Mouse (Mus musculus) E14TG2a.4 (cell line): ENCODE data around the gene Rpl18.

ENCODE experiments used
- H3K27me3 ChIP-seq: 2 replicates; pipeline ENCODE4 v1.6.1; 2014; ENCODE audit warnings: low read length, control low read depth; ENCODE audit not compliant: insufficient read depth
- H3K36me3 ChIP-seq: 2 replicates; pipeline ENCODE4 v1.6.1; 2014; ENCODE audit warnings: low read length, control low read depth; ENCODE audit not compliant: insufficient read depth
- H3K4me1 ChIP-seq: replicated peaks from 2 replicates; pipeline ENCODE4 v1.6.1; 2014; ENCODE audit warnings: low read depth, low read length, control low read depth
- H3K4me3 ChIP-seq: replicated peaks from 2 replicates; pipeline ENCODE4 v1.5.1; 2014; ENCODE audit warnings: mild to moderate bottlenecking, low read length
- H3K9me3 ChIP-seq: 2 replicates; pipeline ENCODE4 v1.6.1; 2014; ENCODE audit warnings: low read length, control low read depth
- CTCF ChIP-seq: conservative IDR thresholded peaks from 2 replicates; pipeline ENCODE4 v1.5.1; 2014; ENCODE audit warnings: low read length
- NANOG ChIP-seq: IDR thresholded peaks from 2 replicates; pipeline ENCODE4 v1.6.1; 2014; ENCODE audit warnings: borderline replicate concordance, low read length, mixed read lengths
- POU5F1 ChIP-seq: IDR thresholded peaks from 2 replicates; pipeline ENCODE4 v1.6.1; 2014; ENCODE audit warnings: low read length, borderline replicate concordance

Gene Rpl18

DNA sequence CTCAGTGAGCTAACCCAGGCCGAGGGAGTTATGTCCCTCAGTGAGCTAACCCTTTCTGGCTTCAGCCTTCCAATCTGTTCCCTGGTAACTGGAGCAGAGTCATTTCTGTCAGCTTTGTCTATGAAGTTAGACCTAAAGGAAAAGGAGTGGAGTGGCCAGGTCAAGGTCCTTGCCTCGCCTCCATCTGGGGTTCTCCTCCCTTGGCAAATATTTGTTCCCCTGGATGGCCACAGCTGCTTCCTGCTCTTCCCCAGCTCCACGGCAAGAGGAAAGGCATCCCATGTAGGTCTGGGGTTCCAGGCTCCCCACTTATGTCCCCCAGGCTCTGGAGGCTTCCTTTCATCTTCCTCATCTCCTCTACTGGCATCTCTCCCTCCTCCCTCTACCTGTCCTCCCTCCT lies 12.4 kb downstream of the Rpl18 start:
- H3K27me3 ChIP-seq = no peaks in the 10 kb centered on the region
- H3K4me1 ChIP-seq = peaks cover 65% of the 10 kb centered on the region
- H3K36me3 ChIP-seq = peaks cover 51% of the 10 kb centered on the region
- H3K9me3 ChIP-seq = no peaks in the 10 kb centered on the region
- TF ChIP-seq POU5F1 (no peak), CTCF (no peak), NANOG (no peak)
- no peak overlapping the region for H3K4me3 ChIP-seq

DNA sequence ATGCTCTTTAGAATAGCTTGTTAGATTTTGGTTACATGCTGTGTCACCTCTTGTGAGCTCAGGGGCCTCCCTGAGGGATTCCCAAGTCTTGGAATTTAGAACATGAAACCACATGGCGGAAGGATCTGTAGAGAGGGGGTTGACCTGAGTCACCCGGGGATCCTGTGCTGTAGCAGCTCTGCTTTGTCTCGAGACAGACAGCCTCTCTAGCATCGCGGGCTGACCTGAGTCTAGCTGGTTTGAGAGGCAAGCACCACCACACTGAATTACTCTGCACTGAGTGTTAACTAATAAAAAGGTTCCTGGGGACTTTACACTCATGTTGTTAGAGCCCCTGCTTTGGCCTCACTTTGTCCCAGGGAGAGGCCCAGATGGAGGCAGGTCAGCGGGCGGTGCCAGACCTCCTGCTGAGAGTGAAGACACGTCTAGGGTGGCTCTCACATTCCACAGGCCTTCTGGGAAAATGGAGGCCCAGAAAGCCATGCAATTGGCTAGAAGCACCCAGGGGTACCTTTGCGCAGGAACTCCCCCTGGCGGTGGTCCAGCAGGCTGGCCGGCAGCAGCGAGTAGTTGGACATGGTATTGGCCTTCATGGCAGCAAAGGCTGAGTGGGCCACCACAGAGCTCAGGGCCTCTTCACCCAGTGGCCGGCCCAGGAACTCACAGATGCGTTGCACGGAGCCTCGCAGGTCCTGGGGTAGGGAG lies 15.6 kb downstream of the Rpl18 start:
- Histone ChIP-seq H3K27me3 (no peaks in the 10 kb centered on the region), H3K4me3 (no peak overlapping the region), H3K9me3 (no peaks in the 10 kb centered on the region), H3K36me3 (peaks cover 26% of the 10 kb centered on the region), H3K4me1 (peaks cover 57% of the 10 kb centered on the region)
- no peak for TF ChIP-seq NANOG
- TF ChIP-seq CTCF = peak; percentile 76

DNA sequence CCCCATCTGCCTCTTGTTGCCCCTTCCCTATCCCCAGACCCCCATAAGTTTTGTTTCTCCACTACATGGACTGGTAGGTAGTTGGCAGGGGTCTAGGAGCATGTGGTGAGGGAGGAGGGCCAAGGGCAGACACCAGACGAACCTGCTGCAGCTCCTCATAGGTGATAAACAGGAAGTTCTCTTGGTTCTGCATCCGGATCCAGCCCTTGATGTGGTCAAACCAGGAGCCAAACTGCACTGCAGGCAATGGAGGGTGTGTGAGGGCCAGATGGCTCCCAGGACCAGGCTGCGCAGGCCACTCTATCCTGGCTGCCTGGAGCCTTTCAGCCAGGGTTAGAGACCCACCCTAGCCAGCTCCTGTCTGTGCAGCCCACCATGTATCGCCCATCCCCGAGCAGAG lies 18.2 kb downstream of the Rpl18 start:
- H3K4me3 ChIP-seq = no peak overlapping the region
- TF ChIP-seq CTCF (no peak), NANOG (no peak), POU5F1 (no peak)

DNA sequence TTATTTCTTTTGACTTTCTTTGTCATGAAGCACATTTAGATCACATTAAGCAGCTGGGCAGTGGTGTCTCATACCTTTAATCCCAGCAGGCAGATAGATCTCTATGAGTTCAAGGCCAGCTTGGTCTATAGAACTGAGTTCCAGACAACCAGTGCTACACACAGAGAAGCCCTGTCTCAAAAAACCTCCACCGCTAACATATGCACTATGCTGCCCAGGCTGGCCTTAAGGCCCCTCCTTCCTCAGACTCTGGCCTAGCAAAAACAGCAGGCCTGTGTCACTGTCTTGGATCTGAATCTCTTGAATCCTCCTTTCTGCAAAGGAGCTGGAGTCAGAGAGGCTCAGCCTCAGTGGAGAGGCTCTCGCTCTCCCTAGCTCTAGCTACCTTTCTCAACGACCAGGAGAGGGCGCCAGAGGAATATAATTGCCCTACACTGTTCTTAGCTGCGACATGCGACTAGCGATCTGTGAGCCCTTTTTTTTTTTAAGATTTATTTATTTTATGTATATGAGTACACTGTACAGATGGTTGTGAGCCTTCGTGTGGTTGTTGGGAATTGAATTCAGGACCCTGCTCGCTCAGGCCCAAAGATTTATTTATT lies 24.0 kb downstream of the Rpl18 start:
- Histone ChIP-seq H3K36me3 (no peaks in the 10 kb centered on the region), H3K9me3 (no peaks in the 10 kb centered on the region), H3K27me3 (no peaks in the 10 kb centered on the region), H3K4me1 (peaks cover 26% of the 10 kb centered on the region), H3K4me3 (no peak overlapping the region)
- TF ChIP-seq CTCF (peak; percentile 20; the same call in 1 of the 2 replicates), NANOG (no peak), POU5F1 (no peak)

More for the DNA sequence above, 18.2 kb downstream of the Rpl18 start:
- Histone ChIP-seq H3K4me1 (peaks cover 55% of the 10 kb centered on the region), H3K36me3 (peaks cover 12% of the 10 kb centered on the region), H3K27me3 (no peaks in the 10 kb centered on the region), H3K9me3 (no peaks in the 10 kb centered on the region)

DNA sequence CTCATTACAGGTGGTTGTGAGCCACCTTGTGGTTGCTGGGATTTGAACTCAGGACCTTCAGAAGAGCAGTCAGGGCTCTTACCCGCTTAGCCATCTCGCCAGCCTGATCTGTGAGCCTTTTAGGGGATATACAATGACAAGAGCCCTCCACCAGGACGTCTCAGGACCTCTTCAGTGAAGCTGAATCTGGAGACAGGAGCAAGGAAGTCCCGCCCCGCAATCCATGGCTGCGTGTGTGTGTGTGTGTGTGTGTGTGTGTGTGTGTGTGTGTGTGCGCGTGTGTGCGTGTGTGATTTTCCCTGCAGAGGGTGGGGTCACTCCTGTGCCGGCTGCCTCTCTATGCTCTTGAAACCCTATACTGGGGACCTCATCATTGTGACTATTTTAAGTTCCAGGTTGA lies 24.6 kb downstream of the Rpl18 start:
- Histone ChIP-seq H3K4me1 (peaks cover 24% of the 10 kb centered on the region), H3K36me3 (no peaks in the 10 kb centered on the region), H3K9me3 (no peaks in the 10 kb centered on the region), H3K4me3 (no peak overlapping the region), H3K27me3 (no peaks in the 10 kb centered on the region)
- TF ChIP-seq NANOG = no peak
- no peak for TF ChIP-seq POU5F1
- TF ChIP-seq CTCF = no peak

DNA sequence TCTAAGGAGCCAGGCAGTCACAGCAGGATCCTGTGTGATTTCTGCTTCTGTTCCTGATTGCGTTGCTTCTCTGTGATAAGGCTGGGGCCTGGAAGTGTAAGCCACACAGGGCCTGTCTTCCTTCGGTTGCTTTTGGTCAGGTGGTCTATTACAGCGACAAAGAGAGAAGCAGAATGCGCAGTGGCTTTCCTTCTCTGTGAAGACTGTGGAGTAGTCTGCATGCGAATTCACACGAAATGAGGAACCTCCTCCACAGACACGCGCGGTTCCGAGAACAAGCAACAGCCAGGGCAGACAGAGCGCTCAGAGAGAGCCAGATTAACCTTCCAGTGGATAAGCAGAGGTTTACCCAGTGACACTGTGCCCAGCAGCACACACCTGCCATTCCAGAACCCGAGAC lies 26.1 kb downstream of the Rpl18 start:
- H3K9me3 ChIP-seq = no peaks in the 10 kb centered on the region
- TF ChIP-seq NANOG = no peak
- TF ChIP-seq POU5F1 = no peak
- TF ChIP-seq CTCF = no peak

DNA sequence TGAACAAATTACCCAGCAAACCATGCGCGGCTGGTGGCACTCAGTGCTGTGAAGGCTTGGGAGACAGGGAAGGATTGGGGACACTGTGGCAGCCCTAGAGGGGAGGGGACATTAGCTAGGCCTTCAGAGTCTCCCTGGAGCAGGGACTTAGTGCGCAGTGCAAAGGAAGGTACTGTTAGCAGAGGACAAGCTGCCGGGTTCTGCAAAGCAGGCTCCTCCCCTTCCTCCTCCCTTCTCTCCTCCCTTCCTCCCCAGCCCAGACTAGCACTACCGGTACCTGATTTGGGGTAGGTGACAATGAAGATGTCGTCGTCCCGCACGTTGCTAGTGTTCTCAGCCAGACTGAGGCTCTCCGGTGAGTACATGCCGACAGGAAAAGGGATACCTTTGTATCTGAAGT lies 26.5 kb downstream of the Rpl18 start:
- no peaks in the 10 kb centered on the region for H3K9me3 ChIP-seq
- no peaks in the 10 kb centered on the region for H3K27me3 ChIP-seq
- H3K4me3 ChIP-seq = no peak overlapping the region
- peaks cover 17% of the 10 kb centered on the region for H3K4me1 ChIP-seq
- TF ChIP-seq POU5F1 = no peak
- no peak for TF ChIP-seq CTCF
- no peak for TF ChIP-seq NANOG
- H3K36me3 ChIP-seq = no peaks in the 10 kb centered on the region

More for the DNA sequence above, 26.1 kb downstream of the Rpl18 start:
- H3K27me3 ChIP-seq = no peaks in the 10 kb centered on the region
- peaks cover 15% of the 10 kb centered on the region for H3K4me1 ChIP-seq
- no peak overlapping the region for H3K4me3 ChIP-seq
- H3K36me3 ChIP-seq = no peaks in the 10 kb centered on the region

DNA sequence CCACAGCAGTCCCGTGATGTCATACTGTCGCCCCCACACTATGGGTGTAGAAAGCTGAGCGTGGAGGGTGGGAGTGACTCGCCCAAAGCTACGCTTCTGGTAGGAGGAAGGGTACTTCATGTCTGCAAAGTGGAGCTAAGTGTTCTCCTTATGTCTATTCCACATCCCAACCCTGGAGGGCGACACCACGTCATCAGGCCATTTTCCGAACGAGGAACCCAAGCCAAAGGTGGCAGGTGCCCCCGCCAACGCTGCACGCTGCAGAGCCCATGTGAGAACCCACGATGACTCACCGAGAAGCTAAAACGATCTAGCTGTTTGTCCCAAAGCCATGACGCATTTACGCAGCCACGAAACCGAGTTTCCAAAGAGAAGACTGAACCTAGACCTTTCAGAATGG lies 27.1 kb downstream of the Rpl18 start:
- Histone ChIP-seq H3K27me3 (no peaks in the 10 kb centered on the region), H3K4me1 (peaks cover 23% of the 10 kb centered on the region), H3K9me3 (no peaks in the 10 kb centered on the region), H3K36me3 (no peaks in the 10 kb centered on the region), H3K4me3 (peak overlapping the region; percentile 51)
- TF ChIP-seq CTCF (no peak; the same call in 1 of the 2 replicates), POU5F1 (no peak), NANOG (no peak)
